Mouse (Mus musculus) embryonic fibroblast, embryonic 13.5 days (primary cell): ENCODE results near the gene Gm20479. TPM values are rescaled to one million over a fixed set of nuclear protein-coding genes. Genes with fewer than 3 reads are reported as not detected.
A peak's percentile ranks its signal among the peaks of the same experiment; 100 is the strongest.

Source experiments
- H3K27ac ChIP-seq: 2 replicates; pipeline ENCODE4 v1.5.1; 2012; ENCODE audit warnings: low read length, control low read depth, inconsistent platforms; ENCODE audit not compliant: insufficient read depth
- H3K4me1 ChIP-seq: 2 replicates; pipeline ENCODE4 v1.6.1; 2011; ENCODE audit warnings: low read length; ENCODE audit not compliant: control insufficient read depth, insufficient read depth
- H3K4me3 ChIP-seq: 2 replicates; pipeline ENCODE4 v1.5.1; 2011; ENCODE audit warnings: mild to moderate bottlenecking, control low read depth, low read length; ENCODE audit not compliant: insufficient read depth
- CTCF ChIP-seq: IDR thresholded peaks from 2 replicates; pipeline ENCODE4 v1.5.1; 2011; ENCODE audit warnings: mild to moderate bottlenecking, control low read depth, low read length, moderate library complexity, borderline replicate concordance; ENCODE audit not compliant: insufficient read depth
- POLR2A ChIP-seq: IDR thresholded peaks from 2 replicates; pipeline ENCODE4 v1.6.1; 2011; ENCODE audit warnings: low read depth, mild to moderate bottlenecking, control low read depth, low read length, moderate library complexity
- polyA plus RNA-seq: library from polyadenylated mRNA; stranded (reverse); fragments of >200 nt; gene quantifications from 2 replicates; pipeline ENCODE4 v1.2.4, GENCODE M21; 2011; ENCODE audit warnings: low read depth; ENCODE audit not compliant: missing spikeins, insufficient read length

Gm20479 gene
- polyA plus RNA-seq, 1 experiment = 6.2 TPM

GRCm38 (mm10) chr7:27391416-27391815 lies 34.2 kb upstream of the Gm20479 start:
- H3K27ac ChIP-seq = no peak overlapping the region
- no peak for TF ChIP-seq POLR2A
- no peak for TF ChIP-seq CTCF
- H3K4me3 ChIP-seq = no peak overlapping the region

GRCm38 (mm10) chr7:27389213-27389612 lies 32.0 kb upstream of the Gm20479 start:
- H3K4me3 ChIP-seq = no peak overlapping the region
- H3K27ac ChIP-seq = no peak overlapping the region
- no peaks in the 10 kb centered on the region for H3K4me1 ChIP-seq
- TF ChIP-seq POLR2A (no peak), CTCF (no peak)

More at GRCm38 (mm10) chr7:27391416-27391815, 34.2 kb upstream of the Gm20479 start:
- H3K4me1 ChIP-seq = no peaks in the 10 kb centered on the region

GRCm38 (mm10) chr7:27384731-27385130 lies 27.5 kb upstream of the Gm20479 start:
- TF ChIP-seq POLR2A = no peak
- TF ChIP-seq CTCF = 0 out of 2 replicates have a peak, but pooled peaks have one; percentile 35
- Histone ChIP-seq H3K4me3 (no peak overlapping the region), H3K27ac (no peak overlapping the region), H3K4me1 (no peaks in the 10 kb centered on the region)

- H3K4me1 ChIP-seq = no peaks in the 10 kb centered on the region
- H3K27ac ChIP-seq = no peak overlapping the region
- H3K4me3 ChIP-seq = no peak overlapping the region
- TF ChIP-seq CTCF (no peak), POLR2A (no peak)
These were observed 26.9 kb upstream of the Gm20479 start for GRCm38 (mm10) chr7:27384134-27384533.

- no peak for TF ChIP-seq POLR2A
- no peak for TF ChIP-seq CTCF
- no peak overlapping the region for H3K4me3 ChIP-seq
- no peaks in the 10 kb centered on the region for H3K4me1 ChIP-seq
These were observed 26.0 kb upstream of the Gm20479 start for GRCm38 (mm10) chr7:27383233-27383632.

GRCm38 (mm10) chr7:27381560-27381959 lies 24.3 kb upstream of the Gm20479 start:
- no peak overlapping the region for H3K4me3 ChIP-seq
- no peak overlapping the region for H3K27ac ChIP-seq
- TF ChIP-seq POLR2A (no peak), CTCF (no peak)
- no peaks in the 10 kb centered on the region for H3K4me1 ChIP-seq

More at GRCm38 (mm10) chr7:27383233-27383632, 26.0 kb upstream of the Gm20479 start:
- no peak overlapping the region for H3K27ac ChIP-seq

GRCm38 (mm10) chr7:27381009-27381408 lies 23.8 kb upstream of the Gm20479 start:
- Histone ChIP-seq H3K4me1 (no peaks in the 10 kb centered on the region), H3K27ac (no peak overlapping the region), H3K4me3 (no peak overlapping the region)
- TF ChIP-seq CTCF (no peak), POLR2A (no peak)

GRCm38 (mm10) chr7:27379836-27380235 lies 22.6 kb upstream of the Gm20479 start:
- H3K4me3 ChIP-seq = no peak overlapping the region
- TF ChIP-seq POLR2A = no peak
- TF ChIP-seq CTCF = no peak
- no peak overlapping the region for H3K27ac ChIP-seq
- no peaks in the 10 kb centered on the region for H3K4me1 ChIP-seq

GRCm38 (mm10) chr7:27378431-27378830 lies 21.2 kb upstream of the Gm20479 start:
- Histone ChIP-seq H3K4me3 (no peak overlapping the region), H3K27ac (no peak overlapping the region), H3K4me1 (no peaks in the 10 kb centered on the region)
- peak; percentile 18; the same call in 1 of the 2 replicates for TF ChIP-seq CTCF
- no peak for TF ChIP-seq POLR2A

- no peaks in the 10 kb centered on the region for H3K4me1 ChIP-seq
- no peak overlapping the region for H3K27ac ChIP-seq
- TF ChIP-seq CTCF = no peak
- no peak for TF ChIP-seq POLR2A
- no peak overlapping the region for H3K4me3 ChIP-seq
These were observed 18.1 kb upstream of the Gm20479 start for GRCm38 (mm10) chr7:27375274-27375673.

- no peak overlapping the region for H3K4me3 ChIP-seq
These were observed 14.7 kb upstream of the Gm20479 start for GRCm38 (mm10) chr7:27371715-27372462.

More at GRCm38 (mm10) chr7:27371715-27372462, 14.7 kb upstream of the Gm20479 start:
- H3K27ac ChIP-seq = no peak overlapping the region
- no peaks in the 10 kb centered on the region for H3K4me1 ChIP-seq
- no peak for TF ChIP-seq POLR2A
- no peak for TF ChIP-seq CTCF
